Mouse (Mus musculus): ENCODE results near the gene Hilpda. TPM values are rescaled to one million over a fixed set of nuclear protein-coding genes. Genes with fewer than 3 reads are reported as not detected.

Hilpda gene
- total RNA-seq (2021), result 1 to 10 TPM; 6.1 to 6.2 TPM

- peak; percentile 78 to 95 for DNase-seq (ENCODE audit: extremely low spot score in 1 of 2, low spot score in 2 of 2)
- intact Hi-C loops (cut with DNase I), result no loop called here
Observed at GRCm38 (mm10) chr6:29272312-29273072, at the start of gene Hilpda. Hilpda (plus strand) TSS chr6:29272488.

- intact Hi-C loops (cut with DNase I), result no loop called here
- DNase-seq (ENCODE audit: extremely low spot score in 1 of 2, low spot score in 2 of 2), result no peak
Observed at GRCm38 (mm10) chr6:29229265-29229913, 42.9 kb upstream of the Hilpda start.

- DNase-seq (ENCODE audit: extremely low spot score in 1 of 2, low spot score in 2 of 2), result no peak
- intact Hi-C loops (cut with DNase I), result no loop called here
Observed at GRCm38 (mm10) chr6:29230386-29230785, 41.9 kb upstream of the Hilpda start.

GRCm38 (mm10) chr6:29231799-29232198 is 40.5 kb upstream of the Hilpda start:
- intact Hi-C loops (cut with DNase I), result no loop called here
- no peak for DNase-seq (ENCODE audit: extremely low spot score in 1 of 2, low spot score in 2 of 2)

GRCm38 (mm10) chr6:29232321-29232720 is 40.0 kb upstream of the Hilpda start:
- DNase-seq (ENCODE audit: extremely low spot score in 1 of 2, low spot score in 2 of 2), result no peak

GRCm38 (mm10) chr6:29233710-29234109 is 38.6 kb upstream of the Hilpda start:
- DNase-seq (ENCODE audit: extremely low spot score in 1 of 2, low spot score in 2 of 2), result no peak
- intact Hi-C loops (cut with DNase I), result no loop called here

More at GRCm38 (mm10) chr6:29232321-29232720, 40.0 kb upstream of the Hilpda start:
- intact Hi-C loops (cut with DNase I), result no loop called here

- intact Hi-C loops (cut with DNase I), result no loop called here
- no peak for DNase-seq (ENCODE audit: extremely low spot score in 1 of 2, low spot score in 2 of 2)
Observed at GRCm38 (mm10) chr6:29234272-29234671, 38.0 kb upstream of the Hilpda start.

GRCm38 (mm10) chr6:29240806-29241205 is 31.5 kb upstream of the Hilpda start:
- no peak for DNase-seq (ENCODE audit: extremely low spot score in 1 of 2, low spot score in 2 of 2)
- intact Hi-C loops (cut with DNase I), result loop anchor here (2.0 kb wide), 1 partner anchor 38 kb away; the partner anchor contains the start of gene Fam71f2

- no peak for DNase-seq (ENCODE audit: extremely low spot score in 1 of 2, low spot score in 2 of 2)
- intact Hi-C loops (cut with DNase I), result loop anchor here (2.0 kb wide), 1 partner anchor 37 kb away; the partner anchor contains the start of gene Fam71f2
Observed at GRCm38 (mm10) chr6:29241697-29242096, 30.6 kb upstream of the Hilpda start.

GRCm38 (mm10) chr6:29242265-29242664 is 30.0 kb upstream of the Hilpda start:
- intact Hi-C loops (cut with DNase I), result no loop called here

GRCm38 (mm10) chr6:29245272-29246120 is 26.8 kb upstream of the Hilpda start:
- intact Hi-C loops (cut with DNase I), result no loop called here
- DNase-seq (ENCODE audit: extremely low spot score in 1 of 2, low spot score in 2 of 2), result no peak

More at GRCm38 (mm10) chr6:29242265-29242664, 30.0 kb upstream of the Hilpda start:
- DNase-seq (ENCODE audit: extremely low spot score in 1 of 2, low spot score in 2 of 2), result no peak

- intact Hi-C loops (cut with DNase I), result no loop called here
- no peak for DNase-seq (ENCODE audit: extremely low spot score in 1 of 2, low spot score in 2 of 2)
Observed at GRCm38 (mm10) chr6:29246183-29246582, 26.1 kb upstream of the Hilpda start.

- DNase-seq (ENCODE audit: extremely low spot score in 1 of 2, low spot score in 2 of 2), result no peak
- intact Hi-C loops (cut with DNase I), result no loop called here
Observed at GRCm38 (mm10) chr6:29246585-29246984, 25.7 kb upstream of the Hilpda start.

- no peak for DNase-seq (ENCODE audit: extremely low spot score in 1 of 2, low spot score in 2 of 2)
- intact Hi-C loops (cut with DNase I), result no loop called here
Observed at GRCm38 (mm10) chr6:29247072-29247471, 25.2 kb upstream of the Hilpda start.

GRCm38 (mm10) chr6:29259418-29259817 is 12.9 kb upstream of the Hilpda start:
- DNase-seq (ENCODE audit: extremely low spot score in 1 of 2, low spot score in 2 of 2), result no peak
- intact Hi-C loops (cut with DNase I), result no loop called here

GRCm38 (mm10) chr6:29261831-29262230 is 10.5 kb upstream of the Hilpda start:
- intact Hi-C loops (cut with DNase I), result no loop called here
- DNase-seq (ENCODE audit: extremely low spot score in 1 of 2, low spot score in 2 of 2), result no peak

GRCm38 (mm10) chr6:29263650-29264455 is 8.4 kb upstream of the Hilpda start:
- peak; percentile 38 to 73 for DNase-seq (ENCODE audit: extremely low spot score in 1 of 2, low spot score in 2 of 2)
- intact Hi-C loops (cut with DNase I), result no loop called here

- no peak for DNase-seq (ENCODE audit: extremely low spot score in 1 of 2, low spot score in 2 of 2)
- intact Hi-C loops (cut with DNase I), result no loop called here
Observed at GRCm38 (mm10) chr6:29264456-29264781, 7.9 kb upstream of the Hilpda start.

GRCm38 (mm10) chr6:29266936-29267335 is 5.4 kb upstream of the Hilpda start:
- intact Hi-C loops (cut with DNase I), result no loop called here

More at GRCm38 (mm10) chr6:29266936-29267335, 5.4 kb upstream of the Hilpda start:
- no peak for DNase-seq (ENCODE audit: extremely low spot score in 1 of 2, low spot score in 2 of 2)
